Mouse (Mus musculus) bone marrow macrophage, adult 2 months (primary cell): ENCODE data around the gene Nup210l.

Experiments used
- CTCF ChIP-seq: IDR thresholded peaks from 2 replicates; pipeline ENCODE4 v1.5.1; 2012; ENCODE audit warnings: low read depth, mild to moderate bottlenecking, low read length, moderate library complexity
- POLR2A ChIP-seq: IDR thresholded peaks from 2 replicates; pipeline ENCODE4 v1.6.1; 2012; ENCODE audit warnings: mild to moderate bottlenecking, low read depth, low read length, borderline replicate concordance

DNA sequence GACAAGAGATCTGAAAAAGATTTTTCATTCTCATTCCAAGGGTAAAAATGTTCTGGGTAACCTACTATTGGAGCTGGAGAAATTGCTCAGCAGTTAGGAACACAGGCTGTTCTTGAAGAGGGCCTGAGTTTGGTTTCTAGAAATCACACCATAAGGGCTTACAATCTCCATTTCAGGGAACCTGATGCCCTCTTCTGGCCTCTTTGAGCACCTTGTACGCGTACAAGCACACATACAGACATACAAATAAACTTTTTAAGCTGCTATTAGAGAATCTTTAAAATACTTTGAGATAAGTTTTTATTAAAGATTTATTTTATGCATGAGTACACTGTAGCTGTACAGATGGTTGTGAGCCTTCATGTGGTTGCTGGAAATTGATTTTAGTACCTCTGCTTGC lies 100.7 kb downstream of the Nup210l start:
- TF ChIP-seq CTCF (no peak), POLR2A (no peak)
